11 mouse cellular contexts compared by ENCODE assay signal in the genomic region with DNA sequence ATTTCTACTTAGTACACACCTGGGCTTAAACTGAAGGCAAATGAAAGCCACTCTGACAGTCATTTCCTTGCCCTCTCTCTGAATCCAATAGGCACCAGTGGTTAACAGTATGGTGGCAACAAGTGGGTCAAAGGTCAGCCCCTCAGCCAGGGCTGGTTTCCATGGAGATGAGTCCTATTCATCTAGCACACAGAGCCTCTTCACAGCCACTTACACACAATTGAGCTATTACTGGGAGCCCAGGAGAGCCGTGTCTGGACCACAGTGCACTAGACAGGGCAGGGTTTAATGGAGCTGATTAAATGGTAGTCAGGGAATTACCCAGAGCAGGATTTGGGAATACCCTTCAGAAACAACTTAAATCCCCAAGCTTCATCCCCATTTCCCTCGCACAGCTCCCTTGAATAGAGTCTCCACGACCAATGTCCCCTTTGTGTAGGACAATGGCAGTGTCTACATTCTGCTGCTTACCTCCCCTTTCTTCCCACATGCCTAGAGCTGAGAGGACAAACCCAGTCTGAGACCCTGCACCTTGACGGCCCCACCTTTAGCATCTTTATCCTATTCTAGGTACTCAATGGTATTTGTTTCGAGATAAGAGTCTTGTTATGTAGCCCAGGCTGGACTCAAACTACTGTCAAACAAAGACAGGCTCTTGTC.
DNase-seq lines count a peak whose midpoint lies in the region; ATAC-seq lines count a peak whose summit lies in the region.
"Had no signal": no experiment of that assay in that cellular context is flagged by ENCODE, and none has a peak within 500 bp of the region (broad histone marks: within the 10 kb centered on the region; RNA-seq: fewer than 3 reads in every experiment).

No protein-coding gene starts in this region.

- peaks cover 25% of the 10 kb centered on the region for H3K4me1 ChIP-seq in lung, embryonic 16.5 days (replicated peaks; ENCODE audit: control insufficient read depth, insufficient read depth, low read length)
- H3K4me1 ChIP-seq in forebrain, embryonic 14.5 days (ENCODE audit: control insufficient read depth, insufficient read depth, low read length) = peaks cover 10% of the 10 kb centered on the region
- peaks cover 55% of the 10 kb centered on the region for H3K4me1 ChIP-seq in midbrain, embryonic 10.5 days

- H3K27me3 ChIP-seq in lung, embryonic 16.5 days (ENCODE audit: control insufficient read depth, insufficient read depth, low read depth, low read length) = no peaks in the 10 kb centered on the region
- H3K27me3 ChIP-seq in forebrain, embryonic 14.5 days (replicated peaks; ENCODE audit: control insufficient read depth, insufficient read depth, low read length) = no peaks in the 10 kb centered on the region
- peaks cover 87% of the 10 kb centered on the region for H3K27me3 ChIP-seq in midbrain, embryonic 10.5 days (ENCODE audit: low read depth, poor library complexity, severe bottlenecking)

- H3K36me3 ChIP-seq in lung, embryonic 16.5 days (ENCODE audit: control insufficient read depth, insufficient read depth, low read length) = no peaks in the 10 kb centered on the region
- no peaks in the 10 kb centered on the region for H3K36me3 ChIP-seq in forebrain, embryonic 14.5 days (ENCODE audit: control insufficient read depth, insufficient read depth, low read length)
- peaks cover 25% of the 10 kb centered on the region for H3K36me3 ChIP-seq in midbrain, embryonic 10.5 days

- DNase-seq in lung, postnatal 25 days (ENCODE audit: low spot score) = no peak
- peak; percentile 62 for DNase-seq in forebrain, embryonic 14.5 days (ENCODE audit: low spot score)
- DNase-seq in midbrain, embryonic 10.5 days (ENCODE audit: low spot score) = peak; percentile 87
- DNase-seq in retina, embryonic 14.5 days (ENCODE audit: low spot score) = peak; percentile 87
- DNase-seq in thymus, postnatal 0 days (ENCODE audit: low spot score) = no peak
- DNase-seq: lung, postnatal 10 days; thymus, postnatal 36 days had no signal

- no peak overlapping the region for H3K9ac ChIP-seq in lung, embryonic 16.5 days (ENCODE audit: low read length)
- H3K9ac ChIP-seq in forebrain, embryonic 14.5 days (ENCODE audit: low read length) = no peak overlapping the region

- no peak overlapping the region for H3K27ac ChIP-seq in lung, embryonic 16.5 days (ENCODE audit: low read length)
- H3K27ac ChIP-seq in forebrain, embryonic 14.5 days (ENCODE audit: low read depth, low read length) = 0 out of 2 replicates have a peak overlapping the region, but pooled peaks have one; percentile 33
- peak overlapping the region; percentile 35 for H3K27ac ChIP-seq in midbrain, embryonic 10.5 days (replicated peaks)

- WGBS in lung, embryonic 16.5 days = 63% methylated on average over 5 of the region's 5 CpGs
- 9% methylated on average over 5 of the region's 5 CpGs for WGBS in forebrain, embryonic 14.5 days
- WGBS in midbrain, embryonic 10.5 days = 22% methylated on average over 5 of the region's 5 CpGs

- H3K9me3 ChIP-seq in lung, embryonic 16.5 days (ENCODE audit: control insufficient read depth, low read length) = no peaks in the 10 kb centered on the region
- H3K9me3 ChIP-seq in forebrain, embryonic 14.5 days (replicated peaks; ENCODE audit: control insufficient read depth, low read length) = no peaks in the 10 kb centered on the region; the same call in 1 of the 2 replicates
- H3K9me3 ChIP-seq in midbrain, embryonic 10.5 days (replicated peaks) = peaks cover 8% of the 10 kb centered on the region; the same call in 1 of the 2 replicates

- no peak overlapping the region for H3K4me2 ChIP-seq in lung, embryonic 16.5 days (ENCODE audit: low read depth, low read length)
- H3K4me2 ChIP-seq in forebrain, embryonic 14.5 days (ENCODE audit: low read length) = no peak overlapping the region
- H3K4me2 ChIP-seq: heart, embryonic 11.5 days had no signal

- no peak overlapping the region for H3K4me3 ChIP-seq in lung, embryonic 16.5 days (ENCODE audit: low read length)
- H3K4me3 ChIP-seq in forebrain, embryonic 14.5 days (ENCODE audit: low read depth, low read length) = no peak overlapping the region
- 0 out of 2 replicates have a peak overlapping the region, but pooled peaks have one; percentile 1 for H3K4me3 ChIP-seq in midbrain, embryonic 10.5 days

- peak; percentile 20; the same call in 1 of the 2 replicates for ATAC-seq in lung, embryonic 16.5 days (ENCODE audit: low read depth)
- ATAC-seq in forebrain, embryonic 14.5 days = peak; percentile 87
- ATAC-seq in granulocyte monocyte progenitor cell, adult 5-6 weeks (replicated peaks; ENCODE audit: poor library complexity, severe bottlenecking) = no peak
- ATAC-seq in inflammation-experienced regulatory T-cells, adult 6 months = no peak

Comparison
In these comparisons a context has a peak if more than half of its experiments do, and no peak if none do; other contexts are left out.
1. ATAC-seq: peak in lung, embryonic 16.5 days (single experiment) and forebrain, embryonic 14.5 days (single experiment); none in granulocyte monocyte progenitor cell, adult 5-6 weeks (single experiment) and inflammation-experienced regulatory T-cells, adult 6 months (single experiment).
2. DNase-seq: peak in forebrain, embryonic 14.5 days (single experiment), midbrain, embryonic 10.5 days (single experiment) and retina, embryonic 14.5 days (single experiment); none in lung, postnatal 25 days (single experiment) and thymus, postnatal 0 days (single experiment).